Mouse (Mus musculus) forebrain, embryonic 11.5 days (tissue): Measurements from ENCODE around the gene Syde2. TPM values are rescaled to one million over a fixed set of nuclear protein-coding genes. Genes with fewer than 3 reads are reported as not detected.
A peak's percentile ranks its signal among the peaks of the same experiment; 100 is the strongest.
"Not testable (repeated sequence)": the region's sequence is repeated elsewhere in the genome, so short reads cannot be mapped to it uniquely, and the experiment has no call there.

Experiments
- ATAC-seq: fragments of 200-750 bp; cut with Nextera tagmentation; replicated peaks from 2 replicates; pipeline ENCODE4 v1.8.0; 2017; ENCODE audit warnings: moderate TSS enrichment; ENCODE audit not compliant: low FRiP score
- DNase-seq: peaks from one replicate; pipeline ENCODE4 v3.0.0-alpha.2; 2017; ENCODE audit warnings: low spot score
- H3K27ac ChIP-seq: fragments of 300-500 bp; sonication (generic); 2 replicates; pipeline ENCODE4 v1.5.1; 2014; ENCODE audit warnings: low read depth, low read length
- H3K27me3 ChIP-seq: fragments of 300-500 bp; sonication (generic); 2 replicates; pipeline ENCODE4 v1.6.1; 2014; ENCODE audit warnings: mild to moderate bottlenecking, low read length, mixed read lengths; ENCODE audit not compliant: control insufficient read depth, insufficient read depth
- H3K36me3 ChIP-seq: fragments of 300-500 bp; sonication (generic); 2 replicates; pipeline ENCODE4 v1.6.1; 2014; ENCODE audit warnings: mild to moderate bottlenecking, low read length, moderate library complexity, mixed read lengths; ENCODE audit not compliant: control insufficient read depth, insufficient read depth
- H3K4me1 ChIP-seq: fragments of 300-500 bp; sonication (generic); replicated peaks from 2 replicates; pipeline ENCODE4 v1.6.1; 2014; ENCODE audit warnings: low read length, mixed read lengths; ENCODE audit not compliant: control insufficient read depth, insufficient read depth
- H3K4me2 ChIP-seq: fragments of 300-500 bp; sonication (generic); 2 replicates; pipeline ENCODE4 v1.6.1; 2014; ENCODE audit warnings: low read depth, mild to moderate bottlenecking, low read length, moderate library complexity, mixed read lengths; ENCODE audit not compliant: severe bottlenecking
- H3K4me3 ChIP-seq: fragments of 300-500 bp; sonication (generic); 2 replicates; pipeline ENCODE4 v1.5.1; 2014; ENCODE audit warnings: low read depth, low read length
- H3K9ac ChIP-seq: fragments of 300-500 bp; sonication (generic); 2 replicates; pipeline ENCODE4 v1.6.1; 2014; ENCODE audit warnings: low read length
- H3K9me3 ChIP-seq: fragments of 300-500 bp; sonication (generic); 2 replicates; pipeline ENCODE4 v1.6.1; 2016; ENCODE audit warnings: low read length, mixed read lengths; ENCODE audit not compliant: control insufficient read depth
- WGBS: fragments of 180-500 bp; shearing (Covaris S2); extraction: QIAGEN DNeasy Blood & Tissue Kit; methylation state at CpG from one replicate; pipeline ENCODE4 v1.1.7; 2014; 5-methylcytosine and 5-hydroxymethylcytosine counted together
- polyA plus RNA-seq: library from polyadenylated mRNA; unstranded; fragments of >200 nt; fragmentation: Nextera tagmentation; extraction: Ambion mirVana; gene quantifications from 2 replicates; pipeline ENCODE4 v1.2.1, GENCODE M21; 2014

Gene Syde2
- polyA plus RNA-seq, 1 experiment from 2014 or later = 2.0 TPM

DNA sequence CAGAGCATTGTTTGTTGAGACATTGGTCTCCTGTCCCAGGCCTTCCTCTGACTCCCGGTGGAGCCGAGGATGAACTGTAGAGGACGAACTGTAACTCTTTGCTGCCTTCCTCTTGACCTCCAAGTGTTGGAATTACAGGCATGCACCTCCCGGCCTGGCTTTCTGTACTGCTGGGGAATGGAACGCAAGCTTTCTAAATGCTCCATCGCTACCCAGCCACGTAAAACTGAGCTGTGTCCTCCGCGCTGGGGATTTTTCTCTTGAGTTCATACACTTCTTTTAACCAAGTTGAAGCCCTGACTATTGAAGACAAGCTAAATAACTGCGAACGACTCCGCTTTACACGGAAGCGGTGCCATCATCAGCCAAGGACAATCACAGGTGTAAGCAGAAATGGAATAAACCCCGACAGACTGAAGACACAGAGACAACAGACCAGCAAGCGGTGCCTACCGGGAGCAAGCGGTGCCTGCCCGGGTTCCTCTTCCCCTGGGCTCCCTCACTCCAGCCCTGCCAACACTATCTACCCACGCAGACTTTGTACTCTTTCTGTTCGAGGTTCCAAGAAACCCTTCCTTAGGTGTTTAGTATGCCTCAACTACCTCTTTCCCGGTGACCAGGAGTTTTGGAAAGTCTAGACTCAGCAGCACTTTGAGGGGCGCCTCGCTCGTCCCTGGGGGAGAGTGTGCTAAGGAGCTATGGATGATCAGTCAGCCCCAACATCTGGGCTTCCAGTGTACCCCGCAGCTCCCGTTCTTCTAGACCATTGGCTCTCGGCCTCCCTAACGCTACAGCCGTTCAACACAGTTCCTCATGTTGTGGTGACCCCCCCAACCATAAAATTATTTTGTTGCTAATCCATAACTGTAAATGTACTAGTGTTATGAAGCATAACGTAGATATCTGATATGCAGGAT is 24.3 kb upstream of the Syde2 start:
- WGBS = 15% methylated on average over 31 of the region's 31 CpGs
- Histone ChIP-seq H3K36me3 (no peaks in the 10 kb centered on the region), H3K4me3 (peak overlapping the region; percentile 6; the same call in 1 of the 2 replicates), H3K9me3 (no peaks in the 10 kb centered on the region), H3K4me1 (peaks cover 4% of the 10 kb centered on the region; the same call in 1 of the 2 replicates), H3K9ac (no peak overlapping the region; the same call in none of the 2 replicates), H3K4me2 (peak overlapping the region; percentile 43), H3K27me3 (peaks cover 19% of the 10 kb centered on the region), H3K27ac (no peak overlapping the region)
- ATAC-seq (peak; percentile 45), DNase-seq (no peak)

GRCm38 (mm10) chr3:145964018-145964387 is 23.7 kb upstream of the Syde2 start:
- Histone ChIP-seq H3K27me3 (peaks cover 19% of the 10 kb centered on the region), H3K36me3 (no peaks in the 10 kb centered on the region), H3K9me3 (no peaks in the 10 kb centered on the region), H3K27ac (no peak overlapping the region), H3K4me1 (peaks cover 4% of the 10 kb centered on the region; the same call in 1 of the 2 replicates), H3K9ac (no peak overlapping the region), H3K4me2 (peak overlapping the region; percentile 43), H3K4me3 (peak overlapping the region; percentile 6; the same call in 1 of the 2 replicates)
- WGBS = 8% methylated on average over 10 of the region's 10 CpGs
- DNase-seq (peak; percentile 55), ATAC-seq (peak; percentile 71)

GRCm38 (mm10) chr3:145964473-145964872 is 23.2 kb upstream of the Syde2 start:
- no peaks in the 10 kb centered on the region for H3K9me3 ChIP-seq
- no peak overlapping the region for H3K9ac ChIP-seq
- ATAC-seq = peak; percentile 45; the same call in 1 of the 2 replicates
- no peaks in the 10 kb centered on the region for H3K36me3 ChIP-seq
- H3K4me2 ChIP-seq = peak overlapping the region; percentile 43; the same call in 1 of the 2 replicates
- 8% methylated on average over 10 of the region's 10 CpGs for WGBS
- H3K4me1 ChIP-seq = peaks cover 4% of the 10 kb centered on the region; the same call in 1 of the 2 replicates
- DNase-seq = peak; percentile 63
- H3K27me3 ChIP-seq = peaks cover 19% of the 10 kb centered on the region
- H3K4me3 ChIP-seq = no peak overlapping the region
- no peak overlapping the region for H3K27ac ChIP-seq

GRCm38 (mm10) chr3:145965583-145965982 is 22.1 kb upstream of the Syde2 start:
- not testable (repeated sequence) for DNase-seq, H3K36me3 ChIP-seq, H3K4me2 ChIP-seq, H3K9ac ChIP-seq, H3K4me3 ChIP-seq, H3K27ac ChIP-seq, H3K9me3 ChIP-seq, H3K4me1 ChIP-seq, ATAC-seq
- 80% methylated on average over 3 of the region's 3 CpGs for WGBS
- peaks cover 19% of the 10 kb centered on the region for H3K27me3 ChIP-seq

DNA sequence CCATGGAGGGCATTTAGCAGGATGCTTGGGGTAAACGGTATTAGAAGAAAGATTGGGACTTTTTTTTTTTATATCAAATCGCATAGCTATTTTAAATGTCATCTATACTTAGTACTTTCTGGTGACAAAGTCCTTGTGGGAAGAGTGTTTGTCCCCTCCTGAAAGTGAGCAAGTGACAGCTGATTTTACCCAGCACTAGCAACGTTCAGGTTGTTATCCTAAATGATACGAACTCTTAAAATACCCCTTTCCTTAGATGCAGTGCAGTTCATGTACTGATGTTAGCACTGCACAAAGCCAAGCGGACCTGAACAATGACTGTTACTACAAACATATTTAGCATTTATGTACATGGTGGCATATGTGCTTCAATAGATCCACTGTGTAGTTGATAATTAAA is 20.9 kb upstream of the Syde2 start:
- no peak for DNase-seq
- H3K4me1 ChIP-seq = peaks cover 4% of the 10 kb centered on the region; the same call in 1 of the 2 replicates
- ATAC-seq = no peak
- no peaks in the 10 kb centered on the region for H3K9me3 ChIP-seq
- no peak overlapping the region for H3K27ac ChIP-seq
- H3K4me2 ChIP-seq = no peak overlapping the region
- H3K9ac ChIP-seq = no peak overlapping the region
- peaks cover 19% of the 10 kb centered on the region for H3K27me3 ChIP-seq
- no peaks in the 10 kb centered on the region for H3K36me3 ChIP-seq
- H3K4me3 ChIP-seq = no peak overlapping the region
- 91% methylated on average over 5 of the region's 5 CpGs for WGBS

DNA sequence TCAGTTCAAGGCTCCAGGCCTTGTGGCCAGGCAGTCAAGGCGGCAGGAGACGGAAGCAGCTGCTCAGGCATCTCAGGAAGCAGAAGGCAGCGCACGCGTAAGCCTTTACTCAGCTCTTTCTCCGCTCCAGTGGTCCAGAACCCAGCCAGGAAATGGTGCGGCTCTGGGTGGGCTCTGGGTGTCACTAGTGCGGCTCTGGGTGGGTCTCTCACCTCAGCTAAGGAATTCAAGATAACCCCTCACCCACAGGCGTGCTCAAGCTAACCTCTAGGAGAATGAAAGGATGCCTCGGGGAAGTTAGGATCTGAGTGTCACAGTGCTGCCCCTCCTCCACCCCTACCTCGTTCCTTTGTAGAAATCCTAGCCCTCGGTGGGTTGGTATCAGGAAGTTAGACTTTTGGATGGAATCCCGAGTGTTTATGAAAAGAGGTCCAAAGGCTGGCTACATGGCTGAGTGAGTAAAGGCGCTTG is 18.6 kb upstream of the Syde2 start:
- ATAC-seq (no peak), DNase-seq (no peak)
- Histone ChIP-seq H3K4me1 (peaks cover under 1% of the 10 kb centered on the region; the same call in 1 of the 2 replicates), H3K9ac (no peak overlapping the region), H3K36me3 (no peaks in the 10 kb centered on the region), H3K27me3 (peaks cover under 1% of the 10 kb centered on the region; the same call in 1 of the 2 replicates), H3K9me3 (peaks cover 2% of the 10 kb centered on the region; the same call in 1 of the 2 replicates), H3K4me3 (no peak overlapping the region), H3K4me2 (no peak overlapping the region), H3K27ac (no peak overlapping the region)
- WGBS = 56% methylated on average over 14 of the region's 14 CpGs

- Histone ChIP-seq H3K27ac (no peak overlapping the region), H3K4me1 (no peaks in the 10 kb centered on the region), H3K4me3 (no peak overlapping the region), H3K9me3 (peaks cover 6% of the 10 kb centered on the region; the same call in 1 of the 2 replicates), H3K36me3 (no peaks in the 10 kb centered on the region), H3K27me3 (no peaks in the 10 kb centered on the region), H3K4me2 (no peak overlapping the region), H3K9ac (no peak overlapping the region)
- WGBS = 74% methylated on average over 10 of the region's 10 CpGs
- ATAC-seq (no peak), DNase-seq (no peak)
These were observed 16.2 kb upstream of the Syde2 start for GRCm38 (mm10) chr3:145971501-145971900.

DNA sequence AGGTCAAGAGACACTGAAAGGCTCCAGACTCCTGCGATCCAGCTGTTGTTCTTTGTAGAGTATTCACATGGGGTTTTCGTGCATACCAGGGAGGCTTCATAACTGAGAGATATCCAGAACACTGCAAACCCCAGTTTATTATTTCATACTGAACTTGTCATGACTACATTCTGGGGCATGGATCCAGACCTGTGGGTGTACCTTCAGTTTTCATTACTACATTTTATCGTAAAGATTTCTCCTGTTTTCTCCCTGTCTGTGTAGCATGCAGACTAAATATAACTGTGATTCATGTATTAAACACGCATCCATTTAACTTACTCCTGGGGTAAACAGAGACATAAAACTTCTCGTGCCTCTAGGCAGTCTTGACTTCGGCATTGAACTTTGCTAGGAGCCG is 12.7 kb upstream of the Syde2 start:
- 93% methylated on average over 7 of the region's 7 CpGs for WGBS
- no peak overlapping the region for H3K27ac ChIP-seq
- DNase-seq (no peak), ATAC-seq (no peak)
- H3K4me3 ChIP-seq = no peak overlapping the region
- H3K9me3 ChIP-seq = peaks cover 6% of the 10 kb centered on the region; the same call in 1 of the 2 replicates
- no peaks in the 10 kb centered on the region for H3K4me1 ChIP-seq
- no peak overlapping the region for H3K4me2 ChIP-seq
- H3K36me3 ChIP-seq = no peaks in the 10 kb centered on the region
- no peaks in the 10 kb centered on the region for H3K27me3 ChIP-seq
- H3K9ac ChIP-seq = no peak overlapping the region
